11 mouse cellular contexts compared by ENCODE assay signal in genomic region chr13:45752498-45752897, GRCm38 (mm10).
"Had no signal": no experiment of that assay in that cellular context is flagged by ENCODE, and none has a peak within 500 bp of the region (broad histone marks: within the 10 kb centered on the region; RNA-seq: fewer than 3 reads in every experiment).

No protein-coding gene starts in this region.

- DNase-seq: kidney, postnatal 10 days; kidney, postnatal 4 days; lung, adult 18-20 months; midbrain, embryonic 14.5 days; thymus, adult 18-20 months; thymus, postnatal 25 days had no signal

- H3K27ac ChIP-seq: layer of hippocampus, adult 2 months; limb, embryonic 15.5 days; liver, embryonic 14.5 days; neural tube, embryonic 12.5 days had no signal

- H3K4me3 ChIP-seq: layer of hippocampus, adult 2 months; limb, embryonic 15.5 days; myocyte; neural tube, embryonic 12.5 days had no signal
